Mouse (Mus musculus) megakaryocyte-erythroid progenitor cell, adult 5-6 weeks (primary cell): ENCODE data around the gene Ptprm. TPM values are rescaled to one million over a fixed set of nuclear protein-coding genes. Genes with fewer than 3 reads are reported as not detected.

ENCODE experiments used
- ATAC-seq: replicated peaks from 2 replicates; pipeline ENCODE4 v1.8.0; 2016; ENCODE audit warnings: mild to moderate bottlenecking, inconsistent platforms; ENCODE audit not compliant: severe bottlenecking, poor library complexity, low FRiP score, low TSS enrichment
- total RNA-seq, 2 experiments: library from RNA; stranded (forward) in 1 of 2; stranded (reverse) in 1 of 2; fragments of 200-1000, 215-1000 nt in 1 of 2; fragments of >200 nt in 1 of 2; fragmentation: Nextera tagmentation in 1 of 2; gene quantifications; 2 replicates each; pipeline ENCODE4 v1.2.3; 2014 to 2017

Gene Ptprm
- total RNA-seq, 2 experiments from 2014 or later: not detected

GRCm38 (mm10) chr17:66766166-66766565 is 588.1 kb downstream of the Ptprm start:
- no peak for ATAC-seq

- ATAC-seq: no peak
These were observed 589.8 kb downstream of the Ptprm start for GRCm38 (mm10) chr17:66764435-66764834.

DNA sequence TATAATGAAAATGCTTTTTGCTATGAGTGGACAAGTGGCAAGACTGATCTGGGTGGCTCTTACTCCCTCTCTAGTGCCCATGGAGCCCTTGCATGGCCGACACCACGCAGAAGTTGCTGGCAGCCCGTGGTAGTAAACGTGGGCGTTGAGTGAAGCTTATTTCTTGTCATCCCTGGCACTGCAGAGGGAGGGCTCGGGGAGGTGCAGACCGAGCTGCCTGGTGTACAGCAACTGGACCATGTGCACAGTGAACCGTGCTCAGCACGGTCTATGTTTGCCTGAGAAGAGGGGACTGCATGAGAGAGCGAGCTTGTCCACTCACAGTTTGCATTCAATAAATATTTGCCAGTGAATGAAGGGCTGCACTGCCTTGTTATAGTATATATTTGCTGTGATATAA is 591.5 kb downstream of the Ptprm start:
- ATAC-seq: no peak

DNA sequence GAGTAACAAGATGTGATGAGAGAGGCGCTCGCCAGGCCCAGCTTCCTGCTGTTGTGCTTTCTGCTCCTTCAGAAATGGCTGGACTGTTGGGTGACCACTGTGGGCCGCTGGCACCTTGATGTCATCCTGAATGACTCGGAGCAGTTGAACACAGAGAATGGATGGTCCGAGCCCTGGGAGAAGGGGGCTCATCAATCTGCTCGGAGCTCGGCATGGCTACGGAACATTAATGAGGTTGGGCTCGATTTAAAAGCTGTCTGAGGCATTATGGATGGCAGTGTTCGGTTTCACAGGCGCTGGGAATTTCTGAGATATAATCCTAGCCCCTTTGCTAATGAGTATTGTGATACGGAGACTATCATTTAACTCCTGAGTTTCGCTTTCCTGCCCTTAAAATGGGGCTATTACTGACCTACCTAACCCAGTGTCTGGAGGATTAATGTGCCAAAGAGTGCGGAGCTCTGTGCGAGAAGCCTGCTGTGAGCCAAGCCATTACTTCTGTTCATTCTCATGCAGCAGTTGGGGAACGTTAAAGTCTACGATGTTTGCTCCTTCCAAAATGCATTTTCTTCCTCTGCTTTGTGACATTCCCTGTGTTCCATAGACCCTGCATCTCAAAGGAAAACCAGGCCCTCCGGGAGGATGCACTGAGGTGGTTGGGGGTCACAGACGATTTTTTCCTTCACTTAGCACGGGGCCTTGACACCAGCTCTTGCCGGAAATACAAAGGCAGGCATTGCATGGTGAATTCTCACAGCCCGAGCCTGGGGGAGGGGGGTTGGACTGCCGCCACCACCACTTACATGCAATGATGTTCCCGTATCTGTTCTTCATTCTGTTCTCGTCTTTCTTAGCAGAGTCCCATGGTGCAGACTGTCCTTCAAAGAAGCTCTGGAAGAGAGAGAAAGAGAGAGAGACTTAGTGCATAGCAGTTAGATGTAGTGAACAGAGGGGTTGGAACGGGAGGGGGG is 592.6 kb downstream of the Ptprm start:
- no peak for ATAC-seq

- no peak for ATAC-seq
These were observed 597.2 kb downstream of the Ptprm start for GRCm38 (mm10) chr17:66757025-66757511.

DNA sequence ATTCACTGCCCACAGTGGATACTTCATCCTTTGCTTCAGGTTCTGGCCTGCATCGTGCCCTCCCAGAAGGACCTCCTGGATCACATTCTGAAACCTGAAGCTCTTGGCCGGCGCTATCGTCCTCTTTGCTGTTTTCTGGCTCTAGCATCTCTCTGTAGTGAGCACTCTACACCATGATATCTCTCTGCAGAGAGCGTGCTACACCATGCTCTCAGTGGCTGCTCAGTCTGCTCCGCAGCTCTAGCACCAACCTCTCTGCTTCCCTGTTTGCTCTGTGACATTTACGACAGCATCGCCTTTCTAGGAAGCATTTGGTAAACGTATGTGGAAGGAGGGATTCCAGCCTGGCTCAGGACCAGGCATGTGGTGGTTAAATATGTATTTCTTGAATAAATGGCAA is 597.8 kb downstream of the Ptprm start:
- ATAC-seq: no peak

DNA sequence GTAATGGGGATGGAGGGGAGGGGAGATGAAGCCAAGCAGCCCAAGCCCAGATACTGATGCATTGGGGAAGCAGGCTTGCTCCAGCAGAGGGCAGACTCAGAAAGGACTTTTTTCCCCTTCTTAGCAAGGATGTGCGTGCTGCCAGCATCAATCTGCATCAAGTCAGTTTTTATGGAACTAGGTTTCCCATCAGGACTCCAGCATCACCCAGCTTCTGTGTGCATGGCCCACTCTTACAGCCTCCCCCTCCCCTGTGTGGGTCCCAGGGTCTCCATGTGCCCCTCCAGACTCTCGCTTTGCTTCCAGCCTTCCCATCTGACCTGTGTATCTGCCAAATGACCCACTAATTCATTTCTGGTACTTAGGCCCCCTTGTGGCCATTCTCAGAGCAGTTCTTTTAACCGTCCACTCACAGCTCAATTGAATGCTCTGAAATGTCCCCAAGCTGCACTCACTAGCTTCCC is 599.0 kb downstream of the Ptprm start:
- ATAC-seq: no peak

- no peak for ATAC-seq
These were observed 599.9 kb downstream of the Ptprm start for GRCm38 (mm10) chr17:66754208-66754865.

GRCm38 (mm10) chr17:66751746-66752145 is 602.5 kb downstream of the Ptprm start:
- no peak for ATAC-seq

- no peak for ATAC-seq
These were observed 603.6 kb downstream of the Ptprm start for GRCm38 (mm10) chr17:66750481-66751206.

DNA sequence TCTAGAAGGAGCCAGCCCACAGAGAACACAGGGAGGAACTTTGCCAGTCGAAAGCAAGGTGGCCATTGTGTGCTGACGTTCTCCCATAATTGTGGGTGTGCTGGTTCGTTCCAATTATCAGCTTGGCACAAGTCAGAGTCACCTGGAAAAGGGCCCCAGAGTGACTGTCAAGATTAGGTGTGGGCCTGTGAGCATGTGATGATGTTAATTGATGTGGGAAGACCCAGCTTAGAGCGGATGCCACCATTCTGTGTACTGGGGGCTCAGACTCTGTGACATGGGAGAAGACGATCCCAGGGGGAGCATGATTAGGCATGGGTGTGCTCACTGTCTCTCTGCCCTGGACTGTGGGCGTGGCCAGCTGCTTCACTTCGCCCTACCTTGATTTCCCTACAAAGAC is 604.3 kb downstream of the Ptprm start:
- no peak for ATAC-seq

DNA sequence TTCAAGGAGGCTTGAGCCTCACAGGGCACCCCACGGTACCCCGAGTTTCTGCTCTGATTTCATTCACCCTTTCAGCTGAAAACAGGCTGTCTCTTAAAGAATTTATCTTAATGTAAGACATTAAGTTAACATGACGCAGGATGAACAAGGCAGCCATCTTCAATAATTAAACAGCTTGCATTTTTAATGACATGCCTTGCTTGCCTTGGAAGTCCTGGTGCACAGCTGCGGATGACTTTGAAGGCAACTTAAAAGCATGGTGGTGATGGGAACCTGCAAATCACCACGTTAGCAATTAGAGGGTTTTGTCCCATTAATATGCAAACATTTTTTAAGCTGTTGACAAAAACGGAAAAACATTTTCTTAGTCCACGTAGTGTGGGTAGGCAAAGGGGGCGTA is 607.8 kb downstream of the Ptprm start:
- ATAC-seq: no peak

- ATAC-seq: no peak
These were observed 610.9 kb downstream of the Ptprm start for GRCm38 (mm10) chr17:66743321-66743720.

- ATAC-seq: no peak
These were observed 615.4 kb downstream of the Ptprm start for GRCm38 (mm10) chr17:66738779-66739345.

- ATAC-seq: no peak
These were observed 615.9 kb downstream of the Ptprm start for GRCm38 (mm10) chr17:66738331-66738730.

DNA sequence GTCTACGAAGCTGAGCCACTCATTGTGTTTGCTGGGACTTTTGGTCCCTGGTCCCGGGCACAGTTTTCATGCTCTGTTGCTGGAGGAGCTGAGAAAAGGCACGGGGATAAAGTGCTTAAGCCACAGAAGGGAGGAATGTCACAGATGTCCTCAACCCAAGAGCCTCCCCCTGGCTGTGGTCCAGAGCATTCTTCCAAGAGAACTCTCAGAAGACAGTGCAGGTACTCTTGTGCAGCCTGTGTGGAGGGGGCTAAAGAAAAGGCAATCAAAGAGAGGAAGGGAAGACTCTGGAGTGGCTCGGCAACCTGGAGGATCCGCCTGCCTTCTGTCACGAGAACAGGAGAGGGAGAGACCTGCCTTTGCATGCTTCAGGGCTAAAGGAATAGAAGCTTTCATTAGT is 617.8 kb downstream of the Ptprm start:
- ATAC-seq: no peak

DNA sequence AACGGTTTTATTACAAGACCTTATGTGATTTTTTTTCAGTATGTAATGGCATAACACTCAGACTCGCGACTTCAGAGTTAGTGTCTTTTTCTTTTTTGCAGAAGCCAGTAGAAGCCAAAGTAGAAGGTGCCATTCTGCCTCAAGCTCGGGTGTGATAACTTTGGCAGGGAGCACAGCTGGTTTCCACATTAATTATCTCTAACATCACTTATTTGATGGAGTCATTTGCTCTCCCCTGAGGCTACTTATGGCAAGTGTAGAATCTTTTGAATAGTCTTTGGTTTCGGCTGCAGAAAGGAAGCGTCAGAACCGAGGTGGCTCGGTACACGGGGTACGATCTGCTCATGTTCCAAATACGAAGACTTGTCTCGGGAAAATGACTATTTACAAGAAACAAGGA is 620.7 kb downstream of the Ptprm start:
- no peak for ATAC-seq

GRCm38 (mm10) chr17:66729979-66730378 is 624.3 kb downstream of the Ptprm start:
- ATAC-seq: no peak

- no peak for ATAC-seq
These were observed 633.3 kb downstream of the Ptprm start for GRCm38 (mm10) chr17:66720992-66721351.
